Mouse (Mus musculus) bone marrow, adult 2 months (tissue): Measurements from ENCODE around the gene Ccr4. TPM values are rescaled to one million over a fixed set of nuclear protein-coding genes. Genes with fewer than 3 reads are reported as not detected.

ENCODE experiments used
- H3K27ac ChIP-seq: fragments of 200-500 bp; 2 replicates; pipeline ENCODE4 v1.5.1; 2012; ENCODE audit warnings: low read depth, mild to moderate bottlenecking, control low read depth, inconsistent platforms, low read length; ENCODE audit not compliant: control insufficient read depth, poor library complexity, insufficient read depth
- H3K4me1 ChIP-seq: fragments of 200-500 bp; 2 replicates; pipeline ENCODE4 v1.6.1; 2011; ENCODE audit warnings: low read length; ENCODE audit not compliant: control insufficient read depth, insufficient read depth
- H3K4me3 ChIP-seq: fragments of 200-500 bp; replicated peaks from 2 replicates; pipeline ENCODE3; 2011; ENCODE audit warnings: mild to moderate bottlenecking, low read depth, low read length, control low read depth; ENCODE audit not compliant: control insufficient read depth
- CTCF ChIP-seq: fragments of 200-500 bp; IDR thresholded peaks from 2 replicates; pipeline ENCODE4 v1.5.1; 2011; ENCODE audit warnings: low read length, control low read depth; ENCODE audit not compliant: control insufficient read depth, insufficient read depth
- POLR2A ChIP-seq: fragments of 200-500 bp; IDR thresholded peaks from 2 replicates; pipeline ENCODE4 v1.6.1; 2011; ENCODE audit warnings: low read depth, mild to moderate bottlenecking, control low read depth, low read length, borderline replicate concordance; ENCODE audit not compliant: control insufficient read depth
- WGBS: fragments of 180-500 bp; shearing (Covaris S2); methylation state at CpG from one replicate; pipeline ENCODE4 v1.1.7; 2018; 5-methylcytosine and 5-hydroxymethylcytosine counted together
- polyA plus RNA-seq: library from polyadenylated mRNA; stranded (reverse); fragments of >200 nt; gene quantifications from 2 replicates; pipeline ENCODE4 v1.2.4, GENCODE M21; 2011; ENCODE audit warnings: low replicate concordance; ENCODE audit not compliant: missing spikeins, insufficient read depth, insufficient read length

Gene Ccr4
- polyA plus RNA-seq, 1 experiment, result 1.2 TPM

- no peak overlapping the region for H3K27ac ChIP-seq
- TF ChIP-seq POLR2A (no peak), CTCF (no peak)
- WGBS, result 76% methylated on average over 6 of the region's 6 CpGs
- H3K4me1 ChIP-seq, result no peaks in the 10 kb centered on the region
- no peak overlapping the region for H3K4me3 ChIP-seq
These were observed 52.3 kb downstream of the Ccr4 start for GRCm38 (mm10) chr9:114452418-114452817.

DNA sequence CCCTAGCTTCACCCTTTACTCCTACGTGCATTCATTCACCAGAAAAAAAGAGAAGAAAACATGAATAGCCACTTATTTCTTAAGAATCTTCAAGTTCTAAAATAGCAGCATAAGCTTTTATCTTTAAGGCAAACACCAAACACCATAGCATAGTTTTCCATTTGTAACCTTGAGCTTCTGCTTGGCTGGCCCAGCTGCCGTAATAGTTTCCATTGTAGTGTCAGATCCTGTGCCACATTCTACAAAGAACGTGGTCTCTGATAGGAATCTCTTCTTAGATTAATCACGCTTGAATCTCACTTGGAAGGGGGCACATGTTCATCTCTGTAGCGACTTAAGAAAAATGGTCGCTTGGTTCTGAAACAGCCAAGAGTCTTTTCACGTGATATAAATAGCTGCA, 53.1 kb downstream of the Ccr4 start:
- TF ChIP-seq CTCF (no peak), POLR2A (no peak)
- no peaks in the 10 kb centered on the region; the same call in 1 of the 2 replicates for H3K4me1 ChIP-seq
- H3K4me3 ChIP-seq, result no peak overlapping the region
- WGBS, result 85% methylated on average over 7 of the region's 7 CpGs
- no peak overlapping the region for H3K27ac ChIP-seq

- Histone ChIP-seq H3K27ac (no peak overlapping the region), H3K4me1 (no peaks in the 10 kb centered on the region; the same call in 1 of the 2 replicates), H3K4me3 (no peak overlapping the region)
- TF ChIP-seq CTCF (no peak), POLR2A (no peak)
- 79% methylated on average over 13 of the region's 13 CpGs for WGBS
These were observed 55.5 kb downstream of the Ccr4 start for GRCm38 (mm10) chr9:114449120-114449754.

DNA sequence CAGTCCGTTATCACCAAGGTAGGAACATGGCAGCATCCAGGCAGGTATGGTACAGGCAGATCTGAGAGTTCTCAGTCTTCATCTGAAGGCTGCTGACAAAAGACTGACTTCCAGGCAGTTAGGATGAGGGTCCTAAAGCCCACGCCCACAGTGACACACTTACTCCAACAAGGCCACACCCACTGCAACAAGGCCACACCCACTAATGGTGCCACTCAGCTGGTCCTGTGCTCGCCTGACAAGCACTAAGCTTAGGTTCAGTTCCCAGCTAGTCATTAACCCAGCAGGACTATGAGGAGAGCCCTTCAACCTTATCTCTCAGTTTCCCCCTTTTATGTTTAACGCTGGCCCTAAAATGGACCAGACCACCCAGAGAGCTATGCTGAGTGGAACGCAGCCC, 56.0 kb downstream of the Ccr4 start:
- TF ChIP-seq CTCF (no peak), POLR2A (no peak)
- WGBS, result 78% methylated on average over 5 of the region's 5 CpGs
- no peak overlapping the region for H3K27ac ChIP-seq
- H3K4me1 ChIP-seq, result no peaks in the 10 kb centered on the region; the same call in 1 of the 2 replicates
- no peak overlapping the region for H3K4me3 ChIP-seq

GRCm38 (mm10) chr9:114446887-114447286, 57.8 kb downstream of the Ccr4 start:
- no peaks in the 10 kb centered on the region; the same call in 1 of the 2 replicates for H3K4me1 ChIP-seq
- no peak overlapping the region for H3K27ac ChIP-seq
- WGBS, result 91% methylated on average over 8 of the region's 8 CpGs
- no peak overlapping the region for H3K4me3 ChIP-seq
- no peak for TF ChIP-seq POLR2A
- TF ChIP-seq CTCF, result no peak

DNA sequence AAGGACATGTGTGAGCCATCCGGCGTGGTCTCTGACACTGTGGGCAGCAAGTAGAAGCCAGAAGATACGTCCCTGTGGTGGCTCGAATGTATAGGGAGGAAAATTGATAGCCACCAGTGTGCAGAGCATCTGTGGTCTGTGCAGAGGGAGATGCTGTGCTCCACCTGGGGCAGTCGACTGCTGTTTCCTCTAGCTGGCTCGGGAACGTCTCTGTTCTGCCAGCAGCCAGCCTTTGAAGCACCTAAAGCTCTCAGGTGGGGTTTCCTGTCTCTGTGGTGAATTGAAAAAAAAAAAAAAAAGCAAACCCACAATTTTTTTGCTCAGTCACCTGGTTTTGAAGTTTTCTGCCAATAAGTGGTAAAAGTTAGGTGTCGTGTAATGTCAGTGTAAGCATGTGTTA, 61.4 kb downstream of the Ccr4 start:
- TF ChIP-seq CTCF (no peak), POLR2A (no peak)
- WGBS, result 76% methylated on average over 8 of the region's 8 CpGs
- Histone ChIP-seq H3K4me3 (no peak overlapping the region), H3K27ac (no peak overlapping the region), H3K4me1 (no peaks in the 10 kb centered on the region; the same call in 1 of the 2 replicates)

GRCm38 (mm10) chr9:114442893-114443292, 61.8 kb downstream of the Ccr4 start:
- 80% methylated on average over 9 of the region's 9 CpGs for WGBS
- no peak overlapping the region for H3K4me3 ChIP-seq
- TF ChIP-seq CTCF (no peak), POLR2A (no peak)
- H3K4me1 ChIP-seq, result no peaks in the 10 kb centered on the region; the same call in 1 of the 2 replicates
- H3K27ac ChIP-seq, result no peak overlapping the region

GRCm38 (mm10) chr9:114442225-114442624, 62.5 kb downstream of the Ccr4 start:
- TF ChIP-seq POLR2A, result no peak
- TF ChIP-seq CTCF, result no peak
- Histone ChIP-seq H3K27ac (no peak overlapping the region), H3K4me3 (no peak overlapping the region), H3K4me1 (no peaks in the 10 kb centered on the region; the same call in 1 of the 2 replicates)
- WGBS, result 56% methylated on average over 9 of the region's 9 CpGs

GRCm38 (mm10) chr9:114440548-114440947, 64.2 kb downstream of the Ccr4 start:
- H3K4me3 ChIP-seq, result no peak overlapping the region
- no peak overlapping the region for H3K27ac ChIP-seq
- no peaks in the 10 kb centered on the region for H3K4me1 ChIP-seq
- TF ChIP-seq POLR2A (no peak), CTCF (no peak)
- WGBS, result 84% methylated on average over 10 of the region's 10 CpGs

Other genes with a start within 250 kb of the Ccr4 start
- gene Bcl2a1c, start 174.8 kb downstream of the Ccr4 start, polyA plus RNA-seq, result not detected in 2 replicates
- 9.0 and 11.5 TPM in 2 replicates for gene Crtap, start 114.2 kb downstream of the Ccr4 start, polyA plus RNA-seq
- 4.7 and 11.0 TPM in 2 replicates for gene Glb1, start 103.8 kb downstream of the Ccr4 start, polyA plus RNA-seq
- gene Tmppe, start 103.8 kb downstream of the Ccr4 start, polyA plus RNA-seq, result 0.81 and 3.5 TPM in 2 replicates
- not detected in 2 replicates for gene C130032M10Rik, start 10.8 kb upstream of the Ccr4 start, polyA plus RNA-seq
- gene Trim71, start 59.5 kb upstream of the Ccr4 start, polyA plus RNA-seq, result 0.23 and 4.1 TPM in 2 replicates
- gene Cnot10, start 135.3 kb upstream of the Ccr4 start, polyA plus RNA-seq, result 20.6 and 34.5 TPM in 2 replicates
- 17.9 and 25.0 TPM in 2 replicates for gene Dync1li1, start 183.9 kb upstream of the Ccr4 start, polyA plus RNA-seq
- 12.4 and 21.3 TPM in 2 replicates for gene Cmtm6, start 226.2 kb upstream of the Ccr4 start, polyA plus RNA-seq